Mouse (Mus musculus): ENCODE data around the gene Pou6f1.
"Not testable (repeated sequence)": the region's sequence is repeated elsewhere in the genome, so short reads cannot be mapped to it uniquely, and the experiment has no call there.

The Pou6f1 gene

GRCm38 (mm10) chr15:100619200-100619599 is 19.4 kb upstream of the Pou6f1 start:
- no peak for DNase-seq (ENCODE audit: low spot score)

- no peak for DNase-seq (ENCODE audit: low spot score)
These were observed 16.4 kb upstream of the Pou6f1 start for GRCm38 (mm10) chr15:100616221-100616620.

DNA sequence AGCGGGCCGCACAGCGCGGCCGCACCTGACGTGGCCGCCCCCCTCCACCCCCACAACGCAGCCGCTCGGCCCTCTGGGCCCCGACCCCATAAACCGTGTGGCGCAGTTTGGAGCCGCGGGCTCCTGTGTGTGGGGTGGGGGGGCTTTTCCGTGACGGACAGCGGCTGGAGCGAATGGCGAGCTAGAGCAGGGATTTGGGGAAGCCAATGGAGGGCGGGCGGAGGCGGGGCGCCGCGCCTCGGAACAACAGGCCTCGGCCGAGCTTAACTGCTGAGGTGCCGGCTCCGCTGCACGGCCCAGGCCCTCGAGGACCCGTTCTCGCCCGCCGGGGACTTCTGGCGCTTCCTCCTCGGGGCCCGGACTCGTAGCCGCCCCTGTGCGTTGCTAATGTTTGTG is 16.0 kb upstream of the Pou6f1 start:
- peak; percentile 96 for DNase-seq (ENCODE audit: low spot score)

- peak; percentile 99 for DNase-seq (ENCODE audit: low spot score)
These were observed 15.4 kb upstream of the Pou6f1 start, which contains the start of gene Dazap2 for GRCm38 (mm10) chr15:100614996-100615824. Dazap2 (plus strand) TSS chr15:100615349.

GRCm38 (mm10) chr15:100614218-100614995 is 14.6 kb upstream of the Pou6f1 start:
- DNase-seq (ENCODE audit: low spot score), result no peak

- peak; percentile 90 for DNase-seq (ENCODE audit: low spot score)
These were observed 13.8 kb upstream of the Pou6f1 start for GRCm38 (mm10) chr15:100613584-100613983.

GRCm38 (mm10) chr15:100612432-100612831 is 12.6 kb upstream of the Pou6f1 start:
- DNase-seq (ENCODE audit: low spot score), result no peak

DNA sequence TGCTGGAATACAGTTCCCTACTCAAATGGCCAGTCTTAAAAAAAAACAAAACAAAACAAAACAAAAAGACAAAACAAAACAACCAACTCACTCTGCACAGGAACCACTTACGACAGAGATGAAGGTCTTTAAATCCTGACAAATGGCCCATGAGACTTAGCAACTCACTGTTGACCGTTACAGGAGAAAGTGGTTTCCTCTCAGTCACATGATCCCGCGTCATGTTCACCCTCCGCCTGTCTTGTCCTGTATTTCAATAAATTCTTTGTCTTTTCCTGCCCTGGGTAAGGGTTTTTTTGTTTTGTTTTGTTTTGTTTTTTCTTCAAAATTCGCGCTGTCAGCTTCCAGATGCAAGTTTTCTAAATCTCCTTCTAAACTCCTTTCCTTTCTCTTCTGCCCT is 12.2 kb upstream of the Pou6f1 start:
- no peak for DNase-seq (ENCODE audit: low spot score)

DNA sequence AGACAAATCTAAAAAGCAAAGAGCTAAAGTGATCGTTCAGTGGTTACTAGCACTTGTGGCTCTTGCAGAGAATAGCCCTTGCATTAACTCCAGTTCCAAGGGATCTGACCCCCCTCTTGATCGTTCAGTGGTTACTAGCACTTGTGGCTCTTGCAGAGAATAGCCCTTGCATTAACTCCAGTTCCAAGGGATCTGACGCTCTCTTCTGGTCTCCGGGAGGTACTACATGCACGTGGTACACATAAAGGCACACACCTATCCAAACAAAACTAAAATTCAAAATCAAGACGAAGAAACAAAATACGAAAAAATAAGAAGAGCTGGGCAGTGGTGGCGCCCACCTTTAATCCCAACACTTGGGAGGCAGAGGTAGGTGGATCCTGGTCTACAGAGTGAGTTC is 6.9 kb upstream of the Pou6f1 start:
- not testable (repeated sequence) for DNase-seq (ENCODE audit: low spot score)

DNA sequence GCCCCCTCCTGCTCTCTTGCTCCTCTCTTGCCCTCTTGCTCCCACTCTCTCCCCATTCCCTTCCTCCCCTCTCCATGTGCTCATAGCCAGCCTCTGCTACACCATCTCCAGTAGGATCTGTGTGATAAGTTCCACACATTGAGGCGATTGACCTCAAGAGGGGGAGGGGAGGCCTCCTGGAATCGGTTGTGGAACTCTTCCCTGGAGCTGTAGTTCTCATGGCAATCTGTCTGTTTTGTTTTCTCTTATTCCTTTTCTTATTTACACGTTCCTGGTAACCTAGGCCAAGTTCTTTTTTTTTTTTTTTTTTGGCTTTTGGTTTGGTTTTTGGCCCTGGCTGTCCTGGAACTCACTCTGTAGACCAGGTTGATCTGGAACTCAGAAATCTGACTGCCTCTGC is 1.9 kb upstream of the Pou6f1 start:
- DNase-seq (ENCODE audit: low spot score), result no peak

GRCm38 (mm10) chr15:100600696-100601272 is 1.0 kb upstream of the Pou6f1 start:
- no peak for DNase-seq (ENCODE audit: low spot score)

DNA sequence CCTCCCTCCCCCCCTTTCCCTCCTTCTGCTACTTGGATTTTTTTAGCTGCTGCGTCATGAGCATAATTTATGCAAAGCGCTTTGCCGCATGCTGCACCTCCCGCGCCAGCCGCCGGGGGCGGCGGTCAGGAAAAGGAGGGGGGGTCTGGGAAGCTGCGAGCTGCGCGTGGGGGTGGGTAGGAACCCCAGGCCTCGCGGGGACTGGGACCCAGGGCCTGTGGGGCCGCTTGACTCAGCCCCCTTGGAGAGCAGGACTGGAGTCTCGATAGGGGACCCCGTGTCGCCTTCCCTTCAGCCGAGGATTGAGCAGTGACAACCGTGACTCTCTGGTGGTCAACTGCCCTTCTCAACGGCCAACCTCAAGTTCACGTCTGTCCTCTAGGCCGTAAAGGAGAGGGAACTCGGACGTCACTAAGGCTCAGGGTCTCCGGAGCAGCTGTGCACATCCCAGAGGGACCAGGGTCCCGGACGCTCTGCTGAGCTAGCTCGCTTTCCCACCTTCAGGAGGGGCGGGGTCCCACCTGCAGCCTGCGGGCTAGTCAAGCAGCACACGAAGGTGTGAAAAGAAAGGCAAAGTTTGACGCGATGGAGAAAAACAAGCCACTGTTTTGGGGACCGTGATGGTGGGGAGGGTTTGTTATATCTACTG is 387 bp upstream of the Pou6f1 start:
- DNase-seq (ENCODE audit: low spot score), result peak; percentile 95

GRCm38 (mm10) chr15:100598883-100599275 is 905 bp downstream of the Pou6f1 start:
- DNase-seq (ENCODE audit: low spot score), result peak; percentile 69

DNA sequence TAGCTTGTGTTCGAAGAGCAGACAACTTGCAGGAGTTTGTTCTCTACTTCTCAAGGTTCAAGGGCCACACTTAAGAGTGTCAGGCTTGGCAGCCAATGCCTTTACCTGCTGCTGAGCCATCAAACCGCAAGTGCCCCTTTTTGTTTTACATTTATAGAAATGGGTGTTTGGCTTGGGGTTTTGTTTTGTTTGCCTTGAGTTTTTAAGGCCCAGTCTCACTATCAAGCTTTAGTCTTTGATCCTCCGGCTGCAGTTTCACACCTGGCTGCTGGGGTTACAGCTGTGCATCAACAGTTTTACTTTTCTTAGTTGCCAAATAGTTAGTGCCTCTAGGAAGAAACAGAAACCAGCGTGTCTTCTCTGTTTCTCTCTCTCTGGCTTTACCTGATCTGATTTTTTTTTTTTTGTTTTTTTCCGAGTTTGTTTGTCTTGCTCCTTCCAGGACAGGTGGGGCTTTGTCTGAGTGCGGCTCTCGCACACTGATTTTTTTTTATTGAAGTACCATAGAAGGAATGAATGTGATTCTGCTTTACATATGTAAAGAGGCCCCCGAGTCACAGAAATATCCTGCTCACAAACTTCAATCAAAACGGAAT is 1.4 kb downstream of the Pou6f1 start:
- no peak for DNase-seq (ENCODE audit: low spot score)

DNA sequence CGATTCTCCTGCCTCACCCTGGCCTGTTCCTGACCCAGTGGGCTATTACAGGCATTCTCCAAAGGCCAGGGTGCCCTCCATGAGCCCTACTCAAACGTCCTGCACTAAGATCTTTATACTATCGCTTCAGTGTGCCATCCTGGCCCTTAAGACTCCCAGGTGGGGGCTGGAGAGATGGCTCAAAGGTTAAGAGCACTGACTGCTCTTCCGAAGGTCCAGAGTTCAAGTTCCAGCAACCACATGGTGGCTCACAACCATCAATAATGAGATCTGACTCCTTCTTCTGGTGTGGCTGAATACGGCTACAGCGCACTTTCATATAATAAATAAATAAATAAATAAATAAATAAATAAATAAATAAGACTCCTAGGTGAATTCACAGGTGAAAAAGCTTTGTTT is 7.0 kb downstream of the Pou6f1 start:
- DNase-seq (ENCODE audit: low spot score), result no peak

DNA sequence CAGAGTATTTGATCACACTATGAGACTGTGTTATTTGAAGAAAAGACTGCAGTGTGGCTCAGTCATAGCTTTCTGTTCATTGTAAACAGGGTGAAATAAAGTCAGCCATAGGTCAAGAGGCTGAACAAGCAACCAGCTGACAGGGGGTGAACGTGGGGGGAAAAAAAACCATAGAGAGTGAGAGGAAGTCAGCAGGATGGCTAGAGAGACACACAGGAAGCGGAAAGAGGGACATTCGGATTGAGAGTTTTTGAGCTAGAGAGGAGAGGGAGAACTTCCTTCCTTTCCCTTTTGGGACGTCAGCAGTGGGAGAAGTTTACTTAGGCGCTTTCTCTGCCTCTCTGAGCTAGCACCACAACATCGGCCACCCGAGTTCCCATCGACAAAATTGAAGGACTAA is 9.3 kb downstream of the Pou6f1 start:
- DNase-seq (ENCODE audit: low spot score), result no peak

DNA sequence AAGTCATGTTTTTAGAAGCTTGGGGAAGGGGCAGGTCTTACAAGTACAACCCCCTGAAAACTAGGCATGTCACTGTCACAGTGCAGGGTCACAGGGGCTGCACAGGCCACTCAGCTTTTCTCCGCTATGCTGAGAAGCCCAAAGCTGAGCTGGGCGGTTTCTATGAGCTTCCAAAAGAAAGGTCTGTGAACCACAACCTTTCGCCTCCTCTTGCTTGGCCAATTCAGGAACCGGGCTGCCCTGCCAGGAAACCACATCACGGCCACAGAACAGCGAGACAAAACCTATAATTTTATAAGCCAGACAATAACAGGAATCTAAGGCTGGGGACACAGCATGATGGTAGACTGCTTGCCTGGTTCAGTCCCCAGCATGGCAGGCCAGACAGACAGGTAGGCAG is 11.5 kb downstream of the Pou6f1 start:
- DNase-seq (ENCODE audit: low spot score), result no peak

DNA sequence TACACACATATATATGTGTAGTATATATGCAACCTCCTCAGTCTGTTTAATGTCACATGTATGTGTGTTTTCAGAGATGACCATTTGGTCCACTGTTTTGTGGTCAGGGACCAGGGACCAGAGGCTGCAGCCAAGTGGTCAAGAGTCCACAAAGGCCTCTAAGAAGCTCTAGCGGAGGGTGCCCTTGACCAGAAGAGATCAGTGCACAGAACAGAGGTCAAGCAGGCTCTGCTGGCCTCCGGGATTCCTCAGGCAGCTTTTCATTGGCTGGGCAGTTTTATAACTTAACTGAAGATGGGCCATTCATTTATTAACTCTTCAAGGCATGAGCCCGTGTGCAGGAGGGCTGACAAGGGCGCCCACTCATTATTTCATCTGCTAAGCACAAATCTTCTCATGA is 12.6 kb downstream of the Pou6f1 start:
- DNase-seq (ENCODE audit: low spot score), result no peak

GRCm38 (mm10) chr15:100585931-100586330 is 13.9 kb downstream of the Pou6f1 start:
- DNase-seq (ENCODE audit: low spot score), result no peak

GRCm38 (mm10) chr15:100580108-100580507 is 19.7 kb downstream of the Pou6f1 start:
- DNase-seq (ENCODE audit: low spot score), result no peak

DNA sequence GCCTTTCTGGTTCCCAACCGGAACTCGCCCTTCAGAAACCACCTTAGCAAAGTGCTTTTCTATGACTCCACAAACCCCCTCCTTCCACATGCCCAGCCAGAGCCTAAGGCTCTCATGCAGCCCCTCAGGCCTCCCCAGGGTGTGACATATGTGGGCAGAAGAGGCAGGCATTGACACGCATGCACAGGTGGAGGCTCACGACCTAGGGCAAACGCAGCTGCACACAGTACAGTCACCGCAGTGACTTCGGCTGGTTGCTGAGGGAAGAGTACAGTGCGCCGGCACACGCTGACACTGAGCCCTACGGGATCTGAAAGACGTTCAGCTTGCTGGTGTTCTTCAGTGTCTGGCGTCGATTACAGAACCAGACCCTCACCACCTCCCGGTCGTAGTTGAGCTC is 21.8 kb downstream of the Pou6f1 start:
- DNase-seq (ENCODE audit: low spot score), result no peak

DNA sequence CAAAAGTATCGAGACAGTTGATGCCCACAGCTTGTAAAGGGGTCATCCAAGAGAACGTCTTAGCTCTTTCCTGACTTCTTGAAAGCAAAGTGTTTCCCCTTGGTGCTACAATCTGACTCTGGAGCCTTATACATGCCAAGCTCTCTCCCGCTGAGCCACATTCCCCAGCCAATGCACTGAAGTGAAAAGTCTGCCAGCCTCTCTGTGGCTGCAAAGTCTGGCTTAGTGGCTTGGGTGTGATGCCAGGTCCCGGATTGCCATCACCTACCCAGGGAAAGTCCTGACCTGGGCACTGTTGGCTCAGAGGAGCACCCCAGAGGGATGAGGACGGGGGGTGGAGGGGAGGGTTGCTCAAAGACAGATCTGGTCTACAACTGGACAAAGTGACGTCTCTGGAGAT is 23.0 kb downstream of the Pou6f1 start:
- DNase-seq (ENCODE audit: low spot score), result no peak
